Mouse (Mus musculus): ENCODE data around the gene Snrnp25.

The Snrnp25 gene

DNA sequence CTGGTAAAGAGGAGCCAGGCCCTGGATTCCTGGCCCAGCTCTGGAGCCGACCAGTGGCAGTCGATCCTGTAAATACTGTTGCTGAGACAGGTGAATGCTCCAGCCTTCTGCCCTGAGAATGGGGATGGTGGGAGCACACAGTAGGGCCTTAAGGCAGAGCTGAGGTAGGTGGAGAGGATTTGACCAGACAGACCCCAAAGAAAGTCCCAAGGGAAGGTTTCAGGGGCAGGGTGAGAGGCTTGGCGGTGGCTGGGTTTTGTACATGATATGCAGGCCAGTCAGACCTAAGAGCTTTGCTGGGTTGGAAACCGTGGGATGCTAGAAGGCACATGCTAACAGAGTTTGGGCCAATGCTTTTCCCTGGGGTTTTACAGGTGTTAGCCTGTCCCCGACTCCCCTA lies 10.6 kb upstream of the Snrnp25 start:
- DNase-seq (ENCODE audit: low read depth): no peak

DNA sequence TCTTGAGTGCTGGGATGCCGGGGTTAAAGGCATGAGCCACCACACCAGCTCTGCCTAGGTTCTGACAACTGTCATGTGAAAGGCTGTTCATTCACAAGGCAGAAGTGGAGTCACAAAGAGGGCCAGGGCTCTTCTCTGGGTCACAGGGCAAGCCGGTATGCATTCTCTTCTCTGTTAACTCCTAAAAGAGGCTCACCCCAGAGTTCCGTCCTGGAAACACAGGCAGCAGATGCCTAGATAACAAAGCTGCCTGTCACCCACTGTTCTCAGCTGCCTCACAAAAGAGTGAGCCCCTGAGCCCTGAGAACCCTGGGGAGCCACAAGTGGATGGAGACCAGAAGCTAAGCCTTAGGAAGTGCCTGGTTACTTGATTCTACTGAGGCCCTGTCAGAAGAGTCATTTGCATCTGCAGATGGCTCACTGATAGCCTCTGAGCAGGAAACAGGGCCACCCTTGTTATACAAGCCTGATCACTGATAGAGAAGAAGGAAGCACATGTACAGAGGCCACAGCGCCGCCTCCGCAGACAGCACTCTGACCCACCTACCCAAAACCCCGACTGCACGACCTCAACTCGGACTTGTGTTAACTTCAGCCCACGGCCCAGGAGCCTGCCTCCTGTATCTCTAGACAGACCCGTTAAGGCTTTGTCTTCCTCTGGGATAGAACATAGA lies 9.2 kb upstream of the Snrnp25 start:
- peak; percentile 65 for DNase-seq (ENCODE audit: low read depth)

DNA sequence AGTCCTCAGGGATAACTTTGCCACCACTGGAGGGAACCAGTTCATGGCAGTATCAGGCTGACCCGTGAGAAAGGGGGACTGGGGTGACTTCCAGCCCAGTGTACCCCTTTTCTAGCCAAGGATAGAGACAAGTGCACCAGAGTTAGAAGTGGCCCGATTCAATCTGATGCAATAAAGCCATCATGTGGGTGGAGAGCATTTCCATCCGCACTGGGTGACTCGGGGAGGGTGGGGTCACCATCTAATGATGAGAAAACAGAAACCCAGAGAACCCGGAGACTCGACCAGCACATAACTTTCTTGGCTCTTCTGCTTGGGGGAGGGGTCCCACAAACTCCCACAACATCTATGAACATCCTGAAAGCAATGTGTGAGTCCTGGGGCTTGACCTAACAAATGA lies 8.5 kb upstream of the Snrnp25 start:
- no peak for DNase-seq (ENCODE audit: low read depth)

DNA sequence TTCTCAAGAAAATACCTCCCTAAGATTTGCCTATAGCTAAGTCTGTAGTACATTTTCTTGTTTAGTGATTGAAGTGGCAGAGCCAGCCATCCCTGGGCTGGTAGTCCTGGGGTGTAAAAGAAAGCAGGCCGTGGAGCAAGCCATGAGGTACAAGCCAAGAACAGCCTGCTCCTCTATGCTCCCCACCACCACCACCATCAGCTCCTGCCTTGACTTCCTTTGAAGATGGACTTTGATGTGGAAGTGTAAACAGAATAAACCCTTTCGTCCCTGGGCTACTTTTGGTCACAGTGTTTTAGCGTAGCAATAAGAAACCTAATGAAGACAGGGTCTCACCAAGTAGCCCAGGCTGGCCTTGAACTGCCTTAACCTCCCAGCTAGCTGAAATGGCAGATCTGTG lies 7.4 kb upstream of the Snrnp25 start:
- no peak for DNase-seq (ENCODE audit: low read depth)

DNA sequence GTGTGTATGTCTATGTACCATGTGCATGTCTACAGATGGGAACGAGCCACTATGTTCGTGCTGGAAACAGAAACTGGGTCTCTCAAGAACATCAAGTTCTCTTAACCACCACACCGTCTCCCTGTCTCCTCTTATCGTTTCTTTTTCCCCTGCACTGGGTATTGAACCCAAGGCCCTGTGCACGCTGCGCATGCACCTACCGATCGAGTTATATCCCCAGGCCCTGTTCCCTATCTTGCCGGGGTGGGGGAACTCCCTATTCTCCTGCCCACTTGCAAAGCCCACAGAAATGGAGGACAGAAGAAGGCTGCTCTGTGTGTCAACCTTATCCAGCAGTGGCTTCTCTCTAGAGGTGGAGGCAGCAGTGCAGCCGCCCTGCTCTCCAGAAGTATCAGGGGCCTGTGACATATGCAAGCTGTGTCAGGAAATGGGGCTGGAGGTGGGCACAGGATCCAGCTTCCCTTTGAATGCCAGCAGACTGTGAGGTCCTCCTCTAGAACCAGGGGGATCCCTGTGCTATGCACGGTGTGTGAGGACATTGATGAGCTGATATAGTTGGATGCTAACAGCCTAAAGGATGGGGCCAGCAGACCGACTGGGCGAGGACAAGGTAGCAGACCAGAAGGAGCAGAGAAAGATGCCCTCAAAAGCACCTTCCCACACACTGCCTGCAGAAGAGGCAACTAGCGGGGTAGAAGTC lies 6.8 kb upstream of the Snrnp25 start:
- no peak for DNase-seq (ENCODE audit: low read depth)

DNA sequence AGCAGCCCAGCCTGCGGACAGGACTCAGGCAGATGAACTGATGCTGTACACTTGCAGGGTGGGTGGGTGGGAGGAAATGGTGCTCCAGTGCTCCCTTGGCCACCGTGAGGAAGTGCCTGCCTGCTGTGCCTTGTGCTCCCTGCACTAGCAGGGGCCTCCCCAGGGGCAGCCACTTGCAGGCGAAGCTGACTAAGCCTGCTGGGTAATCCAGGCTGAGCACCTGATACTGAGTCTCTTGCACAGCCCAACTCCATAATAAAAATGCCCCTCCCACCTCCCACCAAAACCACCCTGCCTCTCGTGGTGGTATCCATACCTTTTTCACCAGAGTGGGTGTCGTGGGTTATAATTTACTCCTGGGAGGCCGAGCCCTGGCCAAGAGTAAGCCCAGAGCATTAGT lies 6.0 kb upstream of the Snrnp25 start:
- peak; percentile 42 for DNase-seq (ENCODE audit: low read depth)

DNA sequence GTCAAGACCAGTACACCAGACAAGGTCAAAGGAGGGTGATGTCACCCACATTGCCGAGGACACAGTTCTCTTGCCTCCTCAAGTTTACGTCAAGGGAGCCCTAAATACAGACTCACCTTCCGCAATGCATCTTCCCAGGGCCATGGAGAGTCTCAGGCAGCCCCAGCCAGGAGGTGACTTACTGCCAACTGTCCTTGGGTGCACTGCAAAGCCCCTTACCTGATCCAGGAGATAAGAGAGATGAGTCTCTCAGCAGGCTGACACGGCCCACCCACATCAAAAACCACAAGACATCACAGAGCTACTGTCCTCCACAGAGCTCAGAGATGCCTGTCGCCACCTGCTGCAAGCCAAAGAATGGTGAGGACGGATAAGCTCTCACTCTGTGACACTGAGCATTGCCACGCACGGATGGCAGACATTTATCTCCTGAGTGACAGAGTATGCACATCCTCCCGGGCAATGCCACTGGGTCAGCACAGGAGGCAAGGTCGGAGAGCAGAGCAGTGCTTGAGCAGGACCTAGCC lies 5.1 kb upstream of the Snrnp25 start, which contains the start of gene Il9r:
TSS of gene Il9r (minus strand) at position 205 of the 527 bp plus-strand sequence.
- peak; percentile 75 for DNase-seq (ENCODE audit: low read depth)

DNA sequence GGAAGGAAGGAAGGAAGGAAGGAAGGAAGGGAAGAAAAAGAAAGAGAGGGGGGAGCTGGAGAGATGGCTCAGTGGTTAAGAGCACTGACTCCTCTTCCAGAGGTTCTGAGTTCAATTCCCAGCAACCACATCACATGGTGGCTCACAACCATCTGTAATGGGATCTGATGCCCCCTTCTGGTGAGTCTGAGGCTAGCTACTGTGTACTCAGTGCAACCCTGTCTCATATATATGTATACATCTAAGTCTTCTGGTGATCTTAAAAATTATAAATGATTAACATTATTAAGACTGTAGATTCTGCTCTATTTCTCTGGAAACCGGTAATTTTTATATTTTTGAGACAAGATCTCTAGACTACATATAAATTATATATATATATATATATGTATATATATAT lies 4.2 kb upstream of the Snrnp25 start:
- peak; percentile 46 for DNase-seq (ENCODE audit: low read depth)

DNA sequence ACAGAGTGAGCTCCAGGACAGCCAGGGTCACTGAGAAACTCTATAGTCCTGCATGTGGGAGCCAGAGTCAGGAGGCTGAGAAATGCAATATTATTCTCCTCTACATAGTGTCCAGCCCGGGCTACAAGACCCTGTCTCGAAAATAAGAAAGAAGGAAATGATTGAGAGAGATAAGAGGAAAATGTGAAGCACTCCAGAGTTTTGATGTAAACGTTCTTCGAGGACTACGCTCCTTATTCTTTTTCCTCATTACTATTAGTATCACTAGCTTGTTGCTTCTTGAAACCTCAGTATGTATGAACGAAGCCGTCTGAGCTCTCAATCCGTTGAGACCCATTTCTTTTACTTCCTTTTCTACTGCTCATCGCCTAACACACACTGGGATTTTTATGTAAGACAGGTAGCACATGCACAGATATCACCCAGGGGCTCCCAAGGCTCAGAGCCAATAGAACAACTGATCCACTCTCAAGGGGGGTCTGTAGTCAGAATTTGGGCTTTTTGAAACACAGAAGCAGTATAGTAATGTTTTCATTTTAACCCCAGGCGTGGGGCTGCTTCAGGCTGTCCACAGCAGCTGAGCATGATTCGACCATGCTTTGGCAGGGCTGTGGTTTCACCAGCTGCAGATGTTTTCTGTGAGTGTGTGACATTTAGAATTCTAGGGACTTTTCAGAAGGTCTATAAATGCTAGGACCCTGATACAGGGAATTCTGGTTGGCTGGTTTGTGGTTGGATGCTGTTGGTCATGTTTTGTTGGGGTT lies 3.1 kb upstream of the Snrnp25 start:
- DNase-seq (ENCODE audit: low read depth): no peak

DNA sequence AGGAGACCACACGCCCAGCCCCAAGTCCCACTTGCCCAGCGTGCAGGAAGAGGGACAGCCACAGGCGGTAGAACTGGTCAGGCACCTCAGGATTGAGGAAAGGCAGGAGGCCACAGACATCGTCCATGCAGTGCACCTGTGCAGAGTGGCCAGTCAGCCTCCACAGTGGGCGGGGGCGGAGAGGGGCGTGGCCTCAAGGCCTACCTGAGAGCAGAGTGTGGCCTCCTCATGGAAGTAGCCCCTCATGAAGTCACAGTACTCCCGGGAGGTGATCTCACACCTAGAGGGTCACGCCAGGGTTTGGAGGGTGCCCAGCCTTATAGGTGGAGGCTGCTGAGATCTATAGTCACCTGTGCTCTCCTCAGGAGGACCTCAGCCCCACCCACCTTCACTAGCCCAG lies 5.4 kb downstream of the Snrnp25 start:
- DNase-seq (ENCODE audit: low read depth): no peak

DNA sequence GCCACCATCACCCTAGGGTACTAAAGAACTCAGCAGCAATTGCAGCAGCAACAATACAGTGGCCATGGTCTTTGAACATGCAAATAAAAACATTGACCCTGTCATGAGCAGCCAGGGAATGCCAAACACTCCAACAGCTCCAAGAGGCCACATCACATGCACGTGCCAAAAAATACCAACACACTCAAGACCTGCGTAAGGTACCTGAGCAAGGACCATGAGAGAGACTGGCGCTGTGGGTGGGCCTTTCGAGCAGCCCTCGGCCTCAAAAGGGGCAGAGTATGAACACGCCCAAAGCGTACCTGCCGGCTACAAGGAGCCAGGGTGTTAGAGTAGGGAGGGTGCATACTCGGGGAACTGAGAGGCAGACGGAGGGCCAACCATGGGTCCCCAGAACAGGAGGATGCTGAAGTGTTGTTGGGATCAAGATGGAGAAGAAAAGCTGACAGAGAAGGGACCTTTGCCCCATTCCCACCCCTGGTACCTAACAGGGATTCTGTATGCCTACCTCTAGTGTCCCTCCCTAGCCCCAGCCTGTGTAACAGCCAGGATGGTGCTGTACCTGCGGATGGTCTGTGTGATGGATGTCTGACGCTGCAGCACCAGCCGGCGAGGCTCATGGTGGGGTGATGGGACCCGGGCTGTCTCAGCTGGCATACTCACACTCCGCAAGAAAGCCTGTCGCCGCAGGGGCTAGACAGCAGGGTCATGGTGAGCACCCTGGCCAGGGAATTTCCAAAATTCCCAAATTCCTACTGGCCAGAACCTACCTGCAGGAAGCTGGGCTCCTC lies 10.4 kb downstream of the Snrnp25 start:
- no peak for DNase-seq (ENCODE audit: low read depth)

DNA sequence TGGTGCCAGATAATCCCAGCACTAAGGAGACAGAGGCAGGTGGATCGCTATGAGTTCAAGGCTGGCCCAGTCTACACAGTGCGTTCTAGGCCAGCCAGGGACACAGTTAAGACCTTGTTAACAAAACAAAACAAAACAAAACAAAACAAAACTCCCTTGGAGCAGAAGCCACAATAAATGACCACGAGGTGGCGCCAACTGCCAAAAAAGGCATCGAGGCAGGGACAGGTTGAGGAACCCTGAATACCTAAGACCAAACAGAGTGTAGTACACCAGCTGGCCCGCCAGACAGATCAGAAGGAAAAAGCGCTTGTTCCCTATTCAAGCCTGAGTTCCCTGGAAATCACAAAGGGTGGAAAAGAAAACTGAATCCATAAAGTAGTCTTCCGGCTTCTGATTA lies 11.6 kb downstream of the Snrnp25 start:
- peak; percentile 92 for DNase-seq (ENCODE audit: low read depth)

DNA sequence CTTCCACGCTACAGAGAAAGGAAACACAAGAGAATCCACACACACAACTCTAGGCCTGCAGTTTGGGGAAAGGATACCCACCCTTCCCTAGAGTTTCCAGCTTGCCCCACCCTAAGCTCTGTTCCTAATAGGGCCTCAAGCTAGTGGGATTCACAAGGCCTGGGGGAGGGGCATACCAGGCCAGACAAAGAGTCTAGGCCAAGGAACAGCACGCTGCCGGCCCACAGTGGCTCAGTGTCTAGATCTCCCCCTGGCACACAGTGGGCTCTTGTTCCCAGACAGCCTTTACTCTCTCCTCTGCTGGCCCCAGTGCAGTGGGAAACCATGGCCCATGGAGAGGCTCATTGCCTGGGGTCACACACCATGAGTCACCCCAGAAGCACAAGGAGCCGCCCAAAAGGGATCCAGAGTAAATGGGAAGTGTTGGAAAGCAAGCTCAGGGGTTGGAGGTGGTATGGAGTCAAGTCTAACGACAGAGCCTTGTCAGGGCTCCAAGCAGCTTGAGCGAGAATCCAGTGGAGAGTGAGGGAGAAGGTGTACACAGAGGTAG lies 13.4 kb downstream of the Snrnp25 start:
- DNase-seq (ENCODE audit: low read depth): no peak

DNA sequence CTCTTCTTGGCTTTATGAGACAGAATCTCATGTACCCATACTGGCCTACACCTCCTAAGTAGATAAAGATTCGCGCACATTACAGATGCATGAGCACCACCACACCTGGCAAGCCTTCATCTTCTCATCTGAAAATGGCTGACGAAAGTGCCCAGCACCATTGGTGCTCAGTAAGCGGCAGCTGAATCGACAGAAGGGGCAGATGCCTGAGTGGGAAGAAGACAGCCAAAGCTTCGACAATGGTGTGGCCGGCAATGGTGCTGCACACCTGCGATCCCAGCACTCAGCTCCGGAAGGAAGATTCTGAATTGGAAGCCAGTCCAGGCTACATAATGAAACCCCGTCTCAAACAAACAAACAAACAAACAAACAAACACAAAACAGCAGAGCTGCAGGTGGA lies 14.1 kb downstream of the Snrnp25 start:
- no peak for DNase-seq (ENCODE audit: low read depth)

DNA sequence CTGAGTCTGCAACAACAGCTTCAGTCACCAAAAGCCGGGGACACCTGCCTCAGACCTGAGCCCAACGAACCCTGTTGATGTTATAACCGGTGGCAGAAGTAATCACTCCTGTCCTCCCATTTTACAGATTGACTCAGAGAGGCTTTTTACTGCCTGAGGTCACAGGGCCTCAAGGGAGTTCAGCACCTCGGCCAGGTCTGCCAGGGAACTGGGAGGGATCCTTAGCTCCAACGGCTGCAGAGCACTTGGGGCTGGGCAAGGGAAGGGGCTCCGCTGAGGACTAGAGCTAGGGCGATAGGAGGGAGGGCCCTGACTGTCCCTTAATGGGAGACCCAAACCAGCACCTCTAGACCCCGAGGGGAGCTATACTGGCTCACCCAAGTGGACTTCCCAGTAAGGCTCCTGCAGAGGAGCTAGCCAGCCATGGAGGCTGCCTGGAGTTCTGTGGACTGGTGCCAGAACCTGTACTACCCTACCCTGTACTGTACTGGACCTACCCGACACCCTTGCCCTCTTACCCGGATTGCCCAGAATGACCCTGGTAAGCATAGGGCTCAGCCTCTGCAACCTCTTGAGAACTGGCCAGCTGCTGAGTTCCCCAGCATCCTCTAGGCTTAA lies 15.5 kb downstream of the Snrnp25 start:
- DNase-seq (ENCODE audit: low read depth): no peak

DNA sequence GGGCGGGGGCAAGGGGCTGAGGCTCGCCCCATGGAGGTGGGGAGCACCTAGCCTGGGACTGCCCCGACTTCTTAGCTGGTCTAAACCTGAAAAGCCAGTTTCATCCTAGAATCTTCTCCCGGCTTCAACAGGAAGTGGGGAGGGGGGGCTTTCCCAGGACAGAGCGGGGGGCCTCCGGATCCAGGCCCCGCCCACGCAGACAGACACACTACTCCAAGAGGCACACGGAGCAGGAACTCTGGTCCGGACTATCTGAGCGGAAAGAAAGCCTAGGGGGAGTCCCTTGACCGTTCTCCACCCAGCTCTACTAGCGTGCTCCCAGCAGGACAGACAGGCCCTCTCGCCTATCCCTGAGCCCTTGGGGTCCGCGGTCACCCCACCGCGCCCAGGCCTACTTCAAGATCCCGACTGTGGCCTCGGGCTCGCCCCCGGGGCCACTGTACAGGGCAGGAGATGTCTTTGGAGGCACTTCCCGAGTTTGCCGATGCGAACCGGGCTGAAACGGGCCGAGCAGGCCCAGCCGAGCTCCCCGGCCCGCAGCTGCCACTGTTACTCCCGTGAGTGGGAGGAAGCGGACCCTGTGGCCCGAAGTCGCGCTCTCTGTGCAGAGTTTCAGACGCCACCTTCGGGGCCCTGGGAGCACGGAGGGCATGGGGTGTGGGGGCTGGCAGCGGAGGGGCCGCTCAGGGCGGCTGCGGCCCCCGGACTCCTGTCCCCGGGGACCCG lies 16.2 kb downstream of the Snrnp25 start:
- DNase-seq (ENCODE audit: low read depth): peak; percentile 56

DNA sequence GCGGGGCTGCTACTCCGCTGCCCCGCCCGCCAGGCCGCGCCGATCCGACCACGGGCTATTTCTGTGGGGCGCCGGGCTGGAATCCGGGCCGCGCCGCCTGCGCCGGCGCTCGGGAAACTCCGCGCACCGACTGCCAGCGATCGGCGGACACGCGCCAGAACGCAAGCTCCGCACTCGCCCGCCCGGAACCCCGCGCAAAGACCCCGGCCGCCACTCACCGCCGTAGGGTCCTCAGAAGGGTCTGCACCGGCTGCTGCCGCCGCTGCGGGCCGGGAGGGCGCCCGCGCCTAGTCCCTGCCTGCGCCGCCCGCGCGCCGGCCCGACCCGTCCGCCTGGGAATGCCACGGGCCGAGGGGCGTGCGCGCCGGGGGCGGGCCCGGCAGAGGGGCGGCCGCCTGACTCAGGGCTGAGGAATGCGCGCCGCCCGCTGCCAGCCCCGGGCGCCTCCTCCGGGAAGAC lies 16.8 kb downstream of the Snrnp25 start, which contains the start of gene Rhbdf1:
TSS of gene Rhbdf1 (minus strand) at position 350 of the 459 bp plus-strand sequence.
- DNase-seq (ENCODE audit: low read depth): peak; percentile 50

DNA sequence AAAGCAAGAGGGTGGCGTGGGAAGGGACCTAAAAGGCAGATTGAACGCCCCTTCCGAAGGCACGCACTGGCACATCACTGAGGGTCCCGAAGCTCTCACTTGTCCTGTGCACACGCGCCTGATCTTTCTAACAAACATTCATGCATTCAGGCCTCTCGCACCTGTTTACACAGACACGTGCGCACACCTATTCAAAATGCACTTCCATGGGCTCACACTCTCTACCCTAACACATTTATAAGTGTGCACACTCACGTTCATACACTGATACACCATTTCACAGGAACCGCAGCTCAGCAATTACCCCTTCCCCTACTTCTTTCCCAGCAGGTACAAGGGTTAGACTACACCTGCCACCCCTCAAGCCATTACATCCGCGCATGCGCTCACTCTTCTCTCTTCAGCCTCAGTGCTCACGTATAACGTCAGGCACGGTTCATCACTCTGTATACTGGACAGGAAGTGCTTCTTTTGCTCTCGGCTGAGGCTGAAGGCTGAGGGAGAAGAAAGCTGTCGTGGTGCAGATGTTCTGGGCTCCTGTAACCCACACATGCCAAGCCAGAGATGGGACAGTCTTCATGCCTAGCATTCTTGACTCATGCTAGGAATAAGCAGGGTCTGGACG lies 17.5 kb downstream of the Snrnp25 start:
- peak; percentile 69 for DNase-seq (ENCODE audit: low read depth)

DNA sequence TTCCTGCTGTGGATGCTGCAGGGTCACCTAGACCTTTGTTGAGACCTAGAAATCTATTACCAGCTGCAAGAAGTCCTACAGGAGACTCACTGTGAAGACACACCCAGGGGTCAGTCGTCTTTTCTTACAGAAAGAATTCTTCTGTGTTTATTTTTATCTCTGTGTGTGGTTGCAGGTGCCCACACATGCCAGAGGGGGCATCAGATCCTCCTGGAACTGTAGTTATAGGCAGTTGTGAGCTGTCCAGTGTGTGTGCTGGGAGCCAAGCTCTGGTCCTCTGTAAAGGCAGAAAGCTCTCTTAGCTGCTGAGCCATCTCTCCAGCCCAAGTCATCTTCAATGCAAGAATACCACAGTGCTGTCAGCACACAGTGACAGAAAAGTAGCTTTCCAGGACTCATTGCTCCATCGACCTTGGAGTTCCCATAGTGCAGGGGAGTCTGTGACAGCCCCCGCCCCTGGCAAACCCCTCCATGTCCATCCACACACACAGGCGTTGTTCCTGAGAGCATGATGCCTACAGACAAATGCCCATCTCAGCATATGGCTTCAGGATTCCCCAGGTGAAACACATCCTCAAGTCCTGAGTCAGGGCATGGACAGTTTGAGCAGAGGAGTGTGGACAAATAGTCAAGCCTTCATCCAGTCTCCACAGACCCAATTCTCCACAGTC lies 18.2 kb downstream of the Snrnp25 start:
- DNase-seq (ENCODE audit: low read depth): no peak
